Mouse (Mus musculus) heart, adult 9 months (tissue): ENCODE data around the gene Nol12.

Experiments
- DNase-seq, 2 experiments: peaks; one replicate each; pipeline ENCODE4 v3.0.0; 2022; ENCODE audit warnings: low spot score in 2 of 2

Gene Nol12

DNA sequence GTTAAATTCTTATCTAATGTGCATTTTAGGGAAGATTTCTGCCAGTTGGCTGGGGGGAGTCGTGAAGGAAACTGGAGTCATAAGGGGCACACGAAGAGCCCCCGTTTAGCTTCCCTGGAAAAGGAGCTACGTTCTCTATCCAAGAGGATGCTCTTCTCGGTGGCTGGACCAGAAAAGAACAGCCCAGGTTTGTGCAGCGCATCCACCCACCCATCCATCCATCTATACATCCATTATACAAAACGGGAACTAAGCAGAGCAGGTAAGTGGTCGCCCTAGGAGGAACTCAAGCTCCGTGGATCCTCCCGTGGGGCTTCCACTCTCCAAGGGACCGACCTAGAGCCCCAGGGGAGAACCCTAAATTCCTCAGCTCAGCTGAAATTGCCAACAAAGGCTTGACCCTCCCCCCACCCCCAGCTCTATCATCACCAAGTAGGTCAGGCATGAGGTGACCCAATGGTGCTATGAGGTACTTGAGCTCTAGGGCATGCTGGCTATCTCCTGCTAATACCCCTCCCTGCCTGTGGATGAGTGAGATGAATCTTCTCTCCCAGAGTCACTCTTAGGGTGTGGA is 13.5 kb downstream of the Nol12 start:
- DNase-seq, result no peak

- DNase-seq, result no peak
Observed at GRCm38 (mm10) chr15:78948883-78949282, 14.2 kb downstream of the Nol12 start.

DNA sequence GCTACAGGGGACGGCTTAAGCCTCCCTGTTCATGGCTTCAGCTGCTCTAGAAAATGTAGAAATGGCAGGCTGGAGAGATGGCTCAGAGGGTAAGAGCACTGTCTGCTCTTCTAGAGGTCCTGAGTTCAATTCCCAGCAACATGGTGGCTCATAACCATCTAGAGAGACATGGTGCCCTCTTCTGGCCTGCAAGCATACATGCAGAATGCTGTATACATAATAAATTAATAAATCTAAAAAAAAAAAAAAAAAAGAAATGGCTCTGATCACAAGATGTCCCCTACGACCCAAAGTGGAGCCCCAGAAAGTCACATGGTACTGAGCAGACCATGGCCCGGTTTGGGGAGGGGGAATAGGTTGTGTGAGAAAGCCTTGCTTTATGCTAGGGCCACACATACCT is 20.9 kb downstream of the Nol12 start:
- DNase-seq, result no peak

- DNase-seq, result no peak
Observed at GRCm38 (mm10) chr15:78956351-78956750, 21.6 kb downstream of the Nol12 start.

DNA sequence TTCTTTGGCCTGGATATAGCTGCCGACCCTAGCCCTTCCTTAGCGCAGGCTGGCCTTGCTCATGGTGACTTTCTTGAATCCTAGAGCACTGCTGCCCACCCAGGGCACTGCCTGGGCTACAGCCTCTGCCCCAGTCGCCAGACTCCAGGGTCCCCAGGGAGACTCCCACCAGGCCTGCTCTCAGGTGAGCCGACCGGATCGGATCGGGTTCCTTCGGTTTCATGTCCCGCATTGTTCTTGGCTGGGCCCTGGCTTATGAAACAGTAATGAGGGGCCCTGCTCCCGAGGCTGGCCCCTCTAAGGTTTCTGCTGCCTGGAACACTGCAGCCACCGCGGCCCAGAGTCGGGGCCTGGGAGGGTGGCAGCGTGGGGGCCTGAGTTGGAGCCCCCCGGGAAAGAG is 22.3 kb downstream of the Nol12 start:
- no peak for DNase-seq

- no peak for DNase-seq
Observed at GRCm38 (mm10) chr15:78959537-78959936, 24.8 kb downstream of the Nol12 start.

GRCm38 (mm10) chr15:78960088-78960487 is 25.4 kb downstream of the Nol12 start:
- peak; percentile 63 to 78 for DNase-seq

DNA sequence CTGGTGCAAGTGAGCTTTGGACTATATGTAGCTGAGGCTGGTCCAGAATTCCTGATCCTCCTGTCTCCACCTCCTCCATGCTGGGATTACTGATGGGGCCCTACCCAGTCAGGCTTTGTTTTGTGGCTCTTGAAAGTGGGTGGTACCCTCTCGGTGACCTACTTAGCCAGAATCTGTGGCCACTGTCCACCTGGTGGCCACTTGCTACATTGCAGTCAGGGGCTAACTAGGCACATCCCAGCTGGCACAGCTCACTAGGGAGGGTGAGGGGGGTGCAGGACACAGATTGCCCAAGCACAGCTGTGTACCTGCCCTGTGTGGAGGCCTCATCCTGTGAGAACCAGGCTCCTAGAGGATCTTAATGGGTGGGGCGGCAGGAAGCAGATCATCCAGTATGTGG is 28.2 kb downstream of the Nol12 start:
- DNase-seq, result peak; percentile 51 to 53

GRCm38 (mm10) chr15:78971626-78972025 is 36.9 kb downstream of the Nol12 start:
- no peak for DNase-seq

DNA sequence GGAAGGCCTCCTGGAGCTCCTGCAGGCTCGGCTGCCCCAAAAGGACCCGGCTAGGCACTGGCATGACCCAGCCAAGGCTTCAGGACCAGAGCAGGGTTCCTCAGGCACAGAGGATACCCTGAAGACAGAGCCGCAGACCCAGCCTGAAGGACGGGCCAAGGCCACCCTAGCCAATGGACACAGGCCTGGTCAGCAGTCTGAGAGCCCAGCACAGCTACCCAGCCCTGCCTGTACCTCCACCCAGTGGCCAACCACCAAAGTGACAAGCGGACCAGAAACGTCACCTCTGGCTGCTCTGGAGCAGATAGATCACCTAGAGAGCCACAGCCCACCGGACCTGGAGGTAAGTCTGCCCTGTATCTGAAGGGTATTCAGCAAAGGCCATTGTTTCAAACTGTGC is 39.2 kb downstream of the Nol12 start:
- no peak for DNase-seq

DNA sequence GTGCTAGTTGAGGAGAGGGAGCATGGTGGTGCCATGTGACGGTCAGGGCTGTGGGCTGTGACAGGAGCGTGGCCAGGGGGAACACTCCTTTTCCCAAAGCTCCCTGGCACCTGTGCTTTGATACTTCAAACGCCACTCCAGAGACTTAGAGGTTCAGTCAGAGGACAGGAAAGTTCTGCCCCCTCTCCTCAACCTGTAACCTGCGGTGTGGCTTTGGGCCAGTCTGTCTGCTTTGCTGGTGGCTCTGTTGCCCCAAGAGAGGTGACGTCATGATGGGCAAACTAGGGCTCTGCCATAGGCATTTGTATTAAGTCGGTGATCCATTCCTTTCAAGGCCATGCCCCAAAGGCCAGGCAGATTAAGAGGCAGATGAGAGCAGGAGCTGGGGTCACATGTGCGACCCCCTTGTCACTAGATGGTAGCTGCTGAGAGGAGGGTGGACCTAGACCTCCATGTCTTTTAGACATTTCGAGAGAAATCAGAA is 43.0 kb downstream of the Nol12 start:
- DNase-seq, result no peak

DNA sequence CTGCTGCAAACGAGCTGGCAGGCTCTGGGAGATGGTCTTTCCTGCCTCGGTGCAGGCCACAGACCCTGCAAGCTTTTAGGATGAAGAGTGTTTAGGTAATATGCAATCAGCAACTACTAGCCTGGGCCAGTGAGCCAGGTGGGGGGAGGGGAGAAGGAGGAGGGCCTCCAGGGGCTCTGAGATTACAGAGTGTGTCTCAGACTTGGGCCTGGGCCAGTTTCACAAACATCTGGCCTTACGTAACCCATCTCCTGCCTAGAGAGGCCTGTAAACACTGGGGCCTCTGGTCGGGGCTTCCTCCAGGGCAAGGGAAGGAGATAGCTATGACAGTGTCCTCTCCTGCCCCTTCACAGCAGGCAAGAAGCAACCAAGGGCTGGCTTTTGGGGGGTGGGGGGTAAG is 44.1 kb downstream of the Nol12 start:
- peak; percentile 90 to 93 for DNase-seq

DNA sequence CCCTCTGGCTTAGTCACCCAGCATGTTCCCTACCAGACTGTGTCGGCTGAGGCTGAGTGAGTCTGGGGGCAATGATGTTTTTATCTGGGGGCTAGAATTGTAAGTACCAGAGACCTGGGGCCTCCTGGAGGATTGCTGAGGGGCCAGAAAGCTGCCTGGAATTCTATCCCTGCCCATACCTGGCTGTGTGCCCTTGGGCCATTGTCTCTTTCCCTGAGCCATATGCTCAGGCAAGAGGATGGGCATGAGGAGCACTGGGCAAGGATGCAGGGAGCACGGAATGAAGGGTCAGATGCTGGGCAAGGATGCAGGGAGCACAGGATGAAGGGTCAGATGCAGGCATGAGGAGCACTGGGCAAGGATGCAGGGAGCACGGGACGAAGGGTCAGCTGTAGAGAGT is 45.4 kb downstream of the Nol12 start:
- no peak for DNase-seq

DNA sequence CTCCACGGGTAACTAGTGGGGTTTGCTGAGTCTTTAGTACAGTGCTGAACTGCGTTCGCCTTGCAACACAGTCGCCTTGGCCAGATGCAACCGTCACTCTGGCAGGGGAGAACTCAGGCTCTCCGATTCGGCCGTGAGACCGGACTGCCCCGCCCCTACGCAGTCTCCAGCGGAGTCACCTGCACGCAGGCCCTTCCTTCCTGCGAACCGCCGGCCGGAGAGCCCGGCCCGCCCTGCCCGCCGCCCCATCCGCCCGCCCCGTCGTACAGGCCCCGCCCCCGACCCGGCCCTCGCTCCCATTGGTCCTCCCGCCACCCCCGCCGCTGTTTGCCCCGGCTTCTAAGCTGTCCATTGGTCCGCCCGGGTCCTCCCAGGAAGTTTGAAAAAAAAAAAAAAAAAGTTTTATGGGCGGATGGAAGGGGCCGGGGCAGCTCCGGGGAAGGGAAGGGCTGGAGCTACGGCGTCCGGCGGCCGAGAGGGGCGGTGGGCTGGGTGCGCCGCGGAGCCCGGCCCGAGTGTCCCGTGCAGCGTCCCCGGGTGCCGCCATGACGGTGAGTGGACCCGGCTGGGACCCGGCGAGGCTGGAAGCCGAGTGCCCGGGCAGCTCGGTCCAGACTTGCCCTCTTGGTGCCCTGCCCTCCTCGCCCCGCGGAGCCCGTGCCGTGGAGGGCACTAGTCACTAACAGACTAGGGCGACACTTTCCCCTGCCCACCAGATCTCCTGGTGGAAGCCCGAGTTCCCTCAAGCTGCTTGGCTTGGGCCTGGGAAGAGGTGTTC is 48.1 kb downstream of the Nol12 start:
- DNase-seq, result peak; percentile 87 to 90

- DNase-seq, result peak; percentile 71 to 75
Observed at GRCm38 (mm10) chr15:78983436-78984285, 48.9 kb downstream of the Nol12 start.

DNA sequence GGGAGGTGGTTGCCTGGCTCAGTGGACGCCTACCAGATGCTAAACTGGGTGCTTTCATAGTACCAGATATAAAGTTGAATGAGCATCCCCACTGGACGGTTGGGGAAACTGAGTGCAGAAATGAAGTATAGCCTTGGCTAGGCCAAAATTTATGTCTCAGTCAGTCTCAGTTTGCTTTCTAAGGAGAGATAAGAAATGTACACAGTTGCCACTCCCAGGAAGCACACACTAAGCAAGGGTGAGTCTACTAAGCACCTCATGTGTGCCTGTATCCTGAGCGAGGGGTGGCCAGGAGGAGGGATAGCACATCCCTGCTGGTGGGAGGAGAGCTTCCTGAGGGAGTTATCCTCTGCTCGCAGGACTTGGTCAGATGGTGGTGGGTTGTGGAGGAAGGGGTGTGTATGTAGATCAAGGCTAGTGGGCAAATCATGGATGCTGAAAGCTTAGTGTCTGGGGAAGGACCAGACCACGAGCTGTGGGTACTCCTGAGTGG is 49.6 kb downstream of the Nol12 start:
- DNase-seq, result no peak

GRCm38 (mm10) chr15:78986536-78987220 is 51.9 kb downstream of the Nol12 start:
- no peak for DNase-seq

GRCm38 (mm10) chr15:78988499-78988971 is 53.8 kb downstream of the Nol12 start:
- peak in 1 of 2 experiments; percentile 58 for DNase-seq

DNA sequence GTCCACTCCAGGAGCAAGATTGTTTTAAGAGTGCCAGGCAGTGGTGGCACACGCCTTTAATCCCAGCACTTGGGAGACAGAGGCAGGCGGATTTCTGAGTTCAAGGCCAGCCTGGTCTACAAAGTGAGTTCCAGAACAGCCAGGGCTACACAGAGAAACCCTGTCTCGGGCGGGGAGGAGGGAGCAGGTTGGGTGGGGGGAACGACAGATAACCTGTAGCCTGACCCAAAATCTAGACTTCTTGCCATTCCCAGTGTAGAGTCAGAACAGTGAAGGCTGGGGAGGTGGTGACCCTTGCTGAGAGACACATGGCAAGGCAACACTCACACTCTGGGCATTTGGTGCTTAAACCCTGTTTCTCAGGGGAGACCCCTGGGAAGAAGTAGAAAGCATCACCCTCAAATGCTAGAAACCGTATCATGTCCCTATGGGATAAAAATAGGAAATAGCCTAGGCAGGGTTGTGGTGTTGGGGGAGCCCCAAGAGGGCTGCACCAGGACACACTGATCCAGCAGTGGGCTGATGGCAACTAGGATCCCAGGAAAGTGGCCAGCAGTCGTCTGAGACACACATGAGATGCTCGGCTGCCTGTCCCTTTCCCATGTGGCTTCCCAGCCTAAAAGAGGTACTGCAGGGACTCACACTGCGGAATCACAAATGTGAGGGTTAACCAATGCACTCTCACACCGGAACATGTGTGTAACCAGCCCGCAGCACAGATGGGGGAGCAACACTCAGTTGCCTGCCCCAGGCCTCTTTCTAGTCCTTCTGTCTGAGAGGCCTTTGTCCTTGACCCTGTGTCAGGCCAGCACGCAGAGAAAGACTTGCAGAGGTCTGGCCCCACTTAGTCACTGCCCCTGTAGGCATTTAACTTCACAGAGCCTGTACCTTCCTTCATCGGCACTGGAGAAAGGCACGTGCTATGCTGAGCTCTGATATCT is 54.7 kb downstream of the Nol12 start:
- DNase-seq, result no peak

DNA sequence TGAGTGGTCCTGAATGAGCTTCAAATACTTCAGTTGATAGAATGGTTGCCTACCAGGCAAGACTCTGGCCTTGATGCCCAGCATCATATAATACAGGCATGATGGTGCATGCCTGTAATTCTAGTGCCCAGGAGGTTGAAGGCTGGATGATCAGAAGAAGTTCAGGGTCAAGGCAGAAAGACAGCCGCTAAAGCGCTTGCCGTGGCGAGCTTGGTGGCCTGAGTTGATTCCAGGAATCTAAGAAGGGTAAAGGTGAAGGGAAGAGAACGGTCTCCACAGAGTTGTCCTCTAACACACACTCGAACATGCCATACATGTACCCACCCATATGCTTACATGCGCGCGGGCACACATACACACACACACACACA is 55.3 kb downstream of the Nol12 start:
- no peak for DNase-seq
